Mouse (Mus musculus) bone marrow, adult 2 months (tissue): ENCODE measurements at regions not wholly inside any gene's neighbourhood (a gene's known extent, or its start where the extent isn't known, plus 50 kb on each side); places are given as distances from the start of the nearest gene placed in this dataset.

Experiments used
- H3K27ac ChIP-seq: fragments of 200-500 bp; 2 replicates; pipeline ENCODE4 v1.5.1; 2012; ENCODE audit warnings: low read depth, mild to moderate bottlenecking, control low read depth, inconsistent platforms, low read length; ENCODE audit not compliant: control insufficient read depth, poor library complexity, insufficient read depth
- H3K4me1 ChIP-seq: fragments of 200-500 bp; 2 replicates; pipeline ENCODE4 v1.6.1; 2011; ENCODE audit warnings: low read length; ENCODE audit not compliant: control insufficient read depth, insufficient read depth
- H3K4me3 ChIP-seq: fragments of 200-500 bp; replicated peaks from 2 replicates; pipeline ENCODE3; 2011; ENCODE audit warnings: mild to moderate bottlenecking, low read depth, low read length, control low read depth; ENCODE audit not compliant: control insufficient read depth
- CTCF ChIP-seq: fragments of 200-500 bp; IDR thresholded peaks from 2 replicates; pipeline ENCODE4 v1.5.1; 2011; ENCODE audit warnings: low read length, control low read depth; ENCODE audit not compliant: control insufficient read depth, insufficient read depth
- POLR2A ChIP-seq: fragments of 200-500 bp; IDR thresholded peaks from 2 replicates; pipeline ENCODE4 v1.6.1; 2011; ENCODE audit warnings: low read depth, mild to moderate bottlenecking, control low read depth, low read length, borderline replicate concordance; ENCODE audit not compliant: control insufficient read depth
- whole genome bisulfite sequencing: fragments of 180-500 bp; shearing (Covaris S2); methylation state at CpG from one replicate; pipeline ENCODE4 v1.1.7; 2018; 5-methylcytosine and 5-hydroxymethylcytosine counted together

GRCm38 (mm10) chr10:46046094-46046749, 468.6 kb downstream of the Hace1 start:
- no peak for TF ChIP-seq POLR2A
- no peak for TF ChIP-seq CTCF
- no peak overlapping the region for H3K27ac ChIP-seq

GRCm38 (mm10) chr10:46046890-46047414, 469.3 kb downstream of the Hace1 start:
- 84% methylated on average over 8 of the region's 8 CpGs for WGBS
- Histone ChIP-seq H3K27ac (no peak overlapping the region), H3K4me1 (no peaks in the 10 kb centered on the region), H3K4me3 (no peak overlapping the region)
- TF ChIP-seq POLR2A (no peak), CTCF (no peak)

More at GRCm38 (mm10) chr10:46046094-46046749, 468.6 kb downstream of the Hace1 start:
- H3K4me1 ChIP-seq = no peaks in the 10 kb centered on the region
- H3K4me3 ChIP-seq = no peak overlapping the region

- WGBS = 70% methylated on average over 4 of the region's 4 CpGs
- H3K4me3 ChIP-seq = no peak overlapping the region
- no peak for TF ChIP-seq POLR2A
- TF ChIP-seq CTCF = no peak
- H3K27ac ChIP-seq = no peak overlapping the region
- no peaks in the 10 kb centered on the region for H3K4me1 ChIP-seq
These were observed 470.0 kb downstream of the Hace1 start for GRCm38 (mm10) chr10:46047591-46047990.

- no peak overlapping the region for H3K27ac ChIP-seq
- 36% methylated on average over 14 of the region's 14 CpGs for WGBS
- no peak for TF ChIP-seq CTCF
- TF ChIP-seq POLR2A = no peak
- no peaks in the 10 kb centered on the region for H3K4me1 ChIP-seq
- no peak overlapping the region for H3K4me3 ChIP-seq
These were observed 480.0 kb downstream of the Hace1 start for GRCm38 (mm10) chr10:46057362-46058198.

- H3K4me3 ChIP-seq = no peak overlapping the region
- TF ChIP-seq CTCF = no peak
- no peak for TF ChIP-seq POLR2A
- 77% methylated on average over 5 of the region's 5 CpGs for WGBS
These were observed 480.5 kb downstream of the Hace1 start for GRCm38 (mm10) chr10:46058199-46058472.

GRCm38 (mm10) chr10:46059285-46059684, 481.7 kb downstream of the Hace1 start:
- TF ChIP-seq CTCF = no peak
- TF ChIP-seq POLR2A = no peak
- no peak overlapping the region for H3K27ac ChIP-seq
- WGBS = 63% methylated on average over 3 of the region's 3 CpGs
- H3K4me1 ChIP-seq = no peaks in the 10 kb centered on the region
- H3K4me3 ChIP-seq = no peak overlapping the region

More at GRCm38 (mm10) chr10:46058199-46058472, 480.5 kb downstream of the Hace1 start:
- Histone ChIP-seq H3K27ac (no peak overlapping the region), H3K4me1 (no peaks in the 10 kb centered on the region)

GRCm38 (mm10) chr10:46063831-46064230, 486.2 kb downstream of the Hace1 start:
- 61% methylated on average over 4 of the region's 4 CpGs for WGBS
- no peak for TF ChIP-seq POLR2A
- no peak for TF ChIP-seq CTCF
- H3K4me3 ChIP-seq = no peak overlapping the region
- H3K27ac ChIP-seq = no peak overlapping the region
- no peaks in the 10 kb centered on the region for H3K4me1 ChIP-seq

GRCm38 (mm10) chr10:46070766-46071165, 493.1 kb downstream of the Hace1 start:
- Histone ChIP-seq H3K4me1 (no peaks in the 10 kb centered on the region), H3K27ac (no peak overlapping the region), H3K4me3 (no peak overlapping the region)
- 83% methylated on average over 3 of the region's 3 CpGs for WGBS
- TF ChIP-seq CTCF (no peak), POLR2A (no peak)

- 69% methylated on average over 8 of the region's 8 CpGs for WGBS
- TF ChIP-seq POLR2A (no peak), CTCF (no peak)
These were observed 493.6 kb downstream of the Hace1 start for GRCm38 (mm10) chr10:46071220-46071619.

More at GRCm38 (mm10) chr10:46071220-46071619, 493.6 kb downstream of the Hace1 start:
- Histone ChIP-seq H3K27ac (no peak overlapping the region), H3K4me3 (no peak overlapping the region), H3K4me1 (no peaks in the 10 kb centered on the region)
